Mouse (Mus musculus) neutrophil, adult 5-6 weeks (primary cell): ENCODE measurements around the gene Ptgdr2. TPM values are rescaled to one million over a fixed set of nuclear protein-coding genes. Genes with fewer than 3 reads are reported as not detected.

Source experiments
- ATAC-seq: fragments of 151-379, 151-347 bp; 2 replicates; pipeline ENCODE4 v1.8.0; 2017; ENCODE audit warnings: mild to moderate bottlenecking, moderate TSS enrichment; ENCODE audit not compliant: insufficient number of reproducible peaks, poor library complexity, low FRiP score, severe bottlenecking; ENCODE audit errors: extremely low read depth
- total RNA-seq: library from RNA; stranded (forward); fragments of 200-1000 nt; gene quantifications from 2 replicates; pipeline ENCODE4 v1.2.3, GENCODE M21; 2017

Ptgdr2 gene
- total RNA-seq, 1 experiment from 2014 or later = 0.23 TPM

DNA sequence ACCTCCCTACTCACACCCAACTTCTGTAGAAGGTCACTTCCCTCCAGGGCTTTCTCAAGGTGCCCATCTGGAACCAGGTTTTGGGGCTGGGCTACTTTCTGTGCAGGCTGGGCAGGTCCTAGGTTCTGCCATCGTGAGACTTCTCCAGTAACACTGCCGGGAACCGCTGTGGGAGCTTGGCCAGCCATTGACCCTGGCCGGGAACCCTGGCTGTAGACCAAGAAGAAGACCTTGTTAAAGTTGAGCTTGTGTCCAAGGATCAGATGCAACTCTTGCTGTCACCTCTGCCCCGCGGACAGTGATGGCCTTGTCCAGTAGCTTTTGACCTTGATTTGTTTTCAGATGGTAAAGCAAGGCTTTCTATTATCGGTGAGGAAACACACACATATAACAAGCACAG lies 31.6 kb downstream of the Ptgdr2 start:
- ATAC-seq = no peak

DNA sequence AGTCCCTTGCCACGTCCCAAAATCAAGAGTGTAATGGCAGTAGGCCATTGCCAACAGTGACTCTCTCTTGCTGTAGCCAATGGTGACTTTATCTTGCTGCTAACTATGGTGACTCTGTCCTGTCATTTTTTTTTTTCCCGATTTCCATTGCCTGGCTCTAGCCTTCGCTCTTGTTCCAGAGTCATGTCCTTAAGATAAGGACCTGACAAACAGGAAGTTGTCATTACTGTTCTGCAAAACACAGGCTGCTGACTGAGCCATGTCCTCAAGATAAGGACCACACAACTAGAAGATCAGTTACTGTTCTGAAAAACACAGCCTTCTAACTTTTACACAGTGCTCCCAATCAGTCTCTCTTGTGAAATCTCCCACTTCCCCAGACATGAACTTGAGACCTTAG lies 33.5 kb downstream of the Ptgdr2 start:
- no peak for ATAC-seq

DNA sequence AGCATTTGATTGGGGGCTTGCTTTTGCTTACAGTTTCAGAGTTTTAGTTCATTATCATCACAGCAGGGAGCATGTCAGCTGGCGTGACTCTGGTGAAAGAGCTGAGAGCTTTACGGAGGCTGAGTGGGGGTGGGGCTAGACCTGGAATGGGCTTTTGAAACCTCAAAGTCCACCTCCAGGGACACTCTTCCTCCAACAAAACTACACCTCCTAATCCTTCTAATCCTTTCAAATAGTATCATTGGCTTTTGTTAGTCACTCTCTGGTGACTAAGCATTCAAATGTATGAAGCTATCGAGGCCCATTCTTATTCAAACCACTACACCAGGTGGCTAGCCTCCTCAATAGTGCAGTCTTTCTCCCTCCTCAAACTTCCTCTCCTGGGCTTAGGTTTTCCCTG lies 35.7 kb downstream of the Ptgdr2 start:
- no peak for ATAC-seq

DNA sequence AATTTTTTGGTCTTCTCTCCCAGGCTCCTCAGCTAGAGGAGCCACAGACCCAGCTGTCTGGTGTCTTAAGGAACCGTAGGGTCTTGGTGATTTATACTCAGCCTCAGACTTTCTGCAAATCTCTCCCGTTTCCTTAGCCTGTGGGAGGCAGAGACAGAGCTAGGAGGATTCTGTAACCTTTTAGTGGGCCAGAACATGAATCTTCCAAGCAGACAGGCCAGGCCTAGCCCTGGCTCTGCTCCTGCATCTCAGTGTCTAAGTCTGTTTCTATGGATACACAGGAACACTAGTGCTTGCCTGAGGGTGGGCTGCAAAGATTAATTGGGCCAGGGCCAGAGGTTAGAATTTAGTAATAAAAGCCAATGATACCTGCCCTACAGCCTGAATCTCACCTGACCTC lies 36.2 kb downstream of the Ptgdr2 start:
- no peak for ATAC-seq

DNA sequence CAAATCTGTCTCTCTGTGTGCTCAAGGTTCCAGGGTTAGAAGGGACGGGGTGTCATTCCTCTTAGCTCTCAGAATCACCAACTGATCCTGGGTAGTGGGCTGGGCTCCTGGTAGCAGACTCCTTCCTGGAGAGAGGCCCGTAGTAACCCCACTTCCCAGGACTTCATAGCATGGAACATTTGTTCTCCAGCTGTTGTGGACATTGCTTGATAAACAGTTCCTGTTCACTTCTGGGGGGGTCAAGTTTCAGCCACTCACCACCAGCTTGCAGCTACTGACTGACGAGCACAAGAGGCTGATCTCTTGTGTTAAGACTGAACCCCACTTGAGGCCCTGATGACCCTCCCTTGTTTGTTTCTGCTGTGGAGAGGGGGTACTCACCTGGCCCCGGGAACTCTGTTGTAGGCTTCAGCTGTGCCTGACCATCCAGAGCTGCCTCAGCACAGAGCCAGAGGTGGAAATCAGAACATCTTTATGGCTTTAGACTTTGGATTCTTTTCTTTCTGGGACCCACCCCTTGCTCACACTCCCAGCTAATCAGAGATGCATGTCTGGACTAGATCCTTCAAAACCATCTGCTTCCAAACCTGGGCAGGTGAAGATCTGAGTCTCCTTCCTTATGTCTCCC lies 37.4 kb downstream of the Ptgdr2 start, which contains the start of gene Ms4a10:
Ms4a10 (minus strand) TSS at position 433 of the 628 bp plus-strand sequence.
- no peak for ATAC-seq

DNA sequence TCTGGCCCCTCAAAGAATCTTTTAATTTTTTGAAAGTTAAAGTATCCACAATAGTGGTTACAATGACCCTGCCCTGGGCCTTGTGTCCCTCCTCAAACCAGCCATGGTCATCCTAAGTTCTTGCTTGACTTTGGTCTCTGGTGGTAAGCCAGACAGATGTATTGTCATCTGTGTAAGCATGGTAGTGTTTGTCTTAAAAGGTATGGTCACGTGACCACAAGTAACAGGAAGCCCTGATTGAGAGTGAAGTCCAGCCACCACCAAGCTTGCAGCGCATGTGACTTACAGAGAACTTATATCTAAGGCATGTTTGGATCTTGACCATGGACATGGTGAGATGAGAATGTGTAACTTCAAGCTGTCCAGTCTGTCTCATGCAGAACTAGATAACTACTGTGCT lies 38.2 kb downstream of the Ptgdr2 start:
- no peak for ATAC-seq

DNA sequence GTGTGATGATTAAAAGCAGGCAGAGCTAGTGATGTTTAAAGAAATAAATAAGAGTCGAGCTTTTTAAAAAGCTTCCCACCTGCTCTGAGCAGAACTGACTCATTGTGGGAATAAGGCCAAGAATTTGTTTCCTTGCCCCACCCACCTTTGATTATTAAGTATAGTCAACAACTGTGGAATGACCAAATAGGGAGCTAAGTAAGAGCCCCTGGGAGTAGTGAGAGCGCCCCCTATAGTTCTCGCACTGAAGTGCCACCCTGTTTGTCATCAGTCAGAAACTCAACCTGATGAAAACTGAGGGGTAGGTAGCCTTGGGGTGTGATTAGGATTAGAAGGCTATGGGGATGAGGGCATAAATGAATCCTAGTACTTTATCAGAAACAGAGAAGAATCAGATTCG lies 39.4 kb downstream of the Ptgdr2 start:
- no peak for ATAC-seq

DNA sequence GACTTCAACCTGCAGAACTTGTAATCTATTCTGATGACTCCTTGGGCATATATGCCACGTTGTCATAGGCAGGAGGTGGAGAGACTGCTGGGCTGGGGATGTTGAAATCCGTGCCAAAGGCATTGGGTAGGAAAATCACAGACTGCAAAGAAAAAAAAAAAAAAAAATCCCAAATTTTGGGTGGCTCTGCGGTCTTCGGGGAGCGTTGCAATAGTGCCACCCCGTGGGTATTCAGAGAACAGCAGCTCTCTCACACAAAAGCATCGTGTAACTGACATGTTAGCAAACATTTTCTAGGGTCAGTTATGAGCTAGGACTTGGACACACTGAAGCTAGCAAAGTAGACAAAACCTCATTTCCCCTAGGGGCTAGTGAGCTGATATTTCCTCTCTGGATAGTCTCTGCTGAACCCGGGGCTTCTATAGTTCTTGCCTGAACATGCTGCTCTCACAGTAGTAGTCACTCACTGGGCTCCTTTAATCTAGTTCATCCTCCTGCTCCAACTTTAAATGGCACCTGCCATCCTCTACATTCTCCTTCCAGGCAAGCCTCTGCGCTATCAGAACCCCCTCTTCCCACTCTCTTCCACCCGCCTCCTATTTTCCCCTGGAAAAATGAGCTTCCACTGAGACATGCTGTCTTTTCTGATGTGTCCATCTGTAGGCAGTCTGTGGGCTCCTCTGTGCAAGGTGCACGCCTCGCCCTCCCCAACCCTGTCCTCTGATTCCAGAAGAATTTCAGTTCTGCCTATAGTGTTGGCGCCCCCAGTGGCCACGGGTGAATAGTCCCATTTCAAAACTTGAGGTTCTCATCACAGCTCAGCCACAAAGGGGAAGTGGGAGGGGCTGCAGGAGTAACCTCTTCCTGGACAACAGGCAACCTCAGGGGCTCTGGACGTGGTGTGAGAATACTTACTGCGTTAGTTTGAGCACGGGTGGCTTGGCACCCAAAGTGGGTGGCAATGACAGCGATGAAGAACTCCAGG lies 42.5 kb downstream of the Ptgdr2 start:
- ATAC-seq = peak; percentile 94

DNA sequence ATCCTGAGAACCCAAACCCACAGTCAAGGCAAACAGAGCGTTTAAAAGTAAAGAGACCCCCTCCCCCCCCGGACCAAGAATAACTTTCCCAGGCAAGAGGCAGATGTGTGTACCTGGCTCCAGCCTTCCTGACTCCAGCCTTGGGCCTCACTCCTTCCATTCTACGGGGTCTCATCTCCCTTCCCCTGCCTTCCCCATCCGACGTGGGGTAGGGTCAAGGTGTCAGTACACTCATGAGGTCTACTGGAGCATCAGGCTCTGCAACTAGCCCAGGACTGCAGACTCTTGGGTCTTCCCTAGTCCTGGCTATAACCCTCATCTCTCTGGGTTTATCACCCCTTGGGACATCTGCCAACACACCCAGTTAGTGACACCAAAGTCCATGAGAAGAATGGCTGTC lies 43.2 kb downstream of the Ptgdr2 start:
- ATAC-seq = no peak

DNA sequence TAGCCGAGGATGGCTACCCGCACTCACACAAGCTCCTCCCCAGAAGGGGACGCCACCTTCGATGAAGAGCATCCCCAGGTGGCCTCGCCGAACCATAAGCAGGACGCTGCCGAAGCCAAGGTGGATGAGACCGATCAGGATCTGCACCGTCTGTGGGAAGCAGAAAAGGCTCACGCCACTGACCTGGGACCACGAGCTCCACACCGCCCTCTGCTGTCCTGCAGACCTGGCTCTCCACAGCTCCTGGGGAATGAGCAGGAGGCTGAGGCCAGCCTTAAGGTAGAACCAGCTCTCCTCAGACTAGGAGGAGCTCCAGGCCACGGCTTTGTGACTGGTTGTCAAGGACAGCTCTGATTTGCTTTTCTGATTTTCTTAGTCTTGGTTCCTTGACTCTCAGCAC lies 46.2 kb downstream of the Ptgdr2 start:
- ATAC-seq = no peak

DNA sequence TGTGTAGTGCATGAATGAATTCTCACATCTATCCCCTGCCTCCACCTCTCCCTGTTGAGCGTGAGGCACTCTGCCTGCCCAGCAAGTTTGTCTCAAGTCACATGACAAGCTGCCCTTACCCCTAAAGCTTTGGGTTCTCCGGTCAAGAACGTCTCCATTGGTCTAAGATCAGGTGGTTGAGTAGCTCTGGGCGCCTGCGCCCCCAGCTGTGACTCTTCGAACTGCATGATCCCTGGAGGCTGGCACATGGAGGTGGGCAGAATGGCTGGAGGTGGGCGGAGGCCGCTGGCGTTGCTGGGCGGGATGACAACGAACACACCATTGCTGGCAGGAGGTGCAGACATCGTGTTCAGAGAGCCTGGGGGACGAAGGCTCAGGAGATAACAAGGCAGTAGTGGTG lies 47.6 kb downstream of the Ptgdr2 start:
- ATAC-seq = no peak

DNA sequence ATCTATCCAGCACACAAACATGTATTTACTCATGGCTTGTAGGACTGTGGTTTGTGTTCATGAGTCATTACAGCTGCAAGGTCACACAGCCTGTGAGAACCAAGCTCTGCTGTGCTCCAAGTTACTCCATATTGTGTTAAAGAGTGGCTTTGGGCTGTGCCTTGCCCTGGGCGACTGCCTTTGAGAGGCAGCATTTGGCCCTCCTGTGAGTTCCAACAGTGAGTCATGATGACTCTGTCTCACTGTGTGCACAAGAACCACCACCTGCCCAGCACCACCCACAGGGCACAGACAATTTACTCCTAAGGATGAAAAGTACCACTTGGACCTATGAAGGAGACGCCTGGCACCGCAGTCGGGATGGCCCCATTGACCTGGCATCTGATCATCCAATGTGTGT lies 48.9 kb downstream of the Ptgdr2 start:
- ATAC-seq = no peak

DNA sequence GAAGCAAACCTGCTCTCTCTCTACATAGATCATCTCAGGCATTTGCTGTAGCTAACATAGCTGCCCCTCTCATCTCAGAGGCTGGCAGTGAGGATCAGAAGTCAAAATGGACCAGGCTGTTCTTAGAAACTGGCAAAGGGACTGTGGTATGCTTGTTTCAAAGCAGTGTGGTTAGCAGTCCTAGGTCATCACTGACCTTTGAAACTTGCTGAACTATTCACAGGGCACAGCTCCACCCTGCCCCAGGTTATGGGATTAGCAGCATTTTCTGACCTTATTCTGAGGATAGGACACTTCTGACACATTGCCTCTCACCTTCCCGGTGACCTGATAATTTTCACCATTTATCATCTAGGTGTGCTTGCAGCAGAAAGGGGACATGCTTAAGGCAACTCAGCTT lies 51.6 kb downstream of the Ptgdr2 start:
- no peak for ATAC-seq

DNA sequence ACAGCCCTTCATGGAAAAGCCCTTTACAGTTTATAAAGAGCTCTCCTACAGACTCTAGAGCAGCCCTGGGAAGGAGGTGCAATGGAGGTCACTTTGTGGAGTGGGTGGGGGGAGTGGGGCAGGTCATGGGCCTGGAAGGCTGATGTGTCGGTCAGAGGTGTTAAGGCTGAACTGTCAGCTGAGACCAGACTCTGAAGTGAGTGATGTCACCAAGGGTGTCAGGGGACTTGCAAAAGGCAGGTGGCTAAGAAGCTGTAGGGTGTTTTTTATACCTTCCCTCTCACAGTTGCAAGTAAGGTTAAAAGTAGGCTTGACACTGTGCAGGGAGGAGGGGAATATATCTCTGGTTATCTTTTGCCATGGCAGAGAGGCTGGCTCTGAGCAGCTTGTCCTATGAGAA lies 53.8 kb downstream of the Ptgdr2 start:
- no peak for ATAC-seq

DNA sequence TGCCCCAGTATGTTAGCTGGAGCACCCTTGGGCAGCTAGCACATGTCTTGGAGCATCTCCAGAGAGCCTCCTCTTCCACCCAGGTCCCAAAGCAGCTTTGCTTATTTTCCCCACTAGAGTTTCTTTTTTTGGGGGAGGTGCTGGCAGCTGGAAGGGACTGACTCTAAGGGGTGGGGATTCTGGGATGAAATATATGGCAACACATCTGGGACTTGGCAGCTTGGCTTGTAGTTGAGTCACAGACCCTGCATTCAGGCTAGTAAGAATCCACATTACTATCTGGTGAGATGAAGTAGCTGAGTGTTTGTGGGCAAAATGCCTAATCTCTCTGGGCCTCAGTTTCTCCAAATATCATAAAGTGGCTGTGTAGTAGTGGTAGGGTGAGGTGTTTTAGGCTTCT lies 55.0 kb downstream of the Ptgdr2 start:
- ATAC-seq = no peak

Other genes starting within 250 kb of the Ptgdr2 start
- gene Vps37c, start 248.4 kb upstream of the Ptgdr2 start, total RNA-seq = 21.0 and 25.6 TPM in 2 replicates
- 16.7 and 18.7 TPM in 2 replicates for gene Cd5, start 198.2 kb upstream of the Ptgdr2 start, total RNA-seq
- 10.7 and 11.2 TPM in 2 replicates for gene Cd6, start 107.1 kb upstream of the Ptgdr2 start, total RNA-seq
- 54.1 and 61.9 TPM in 2 replicates for gene Slc15a3, start 97.4 kb upstream of the Ptgdr2 start, total RNA-seq
- gene Tmem132a, start 67.2 kb upstream of the Ptgdr2 start, total RNA-seq = 1.5 and 2.1 TPM in 2 replicates
- 11.5 and 17.2 TPM in 2 replicates for gene Tmem109, start 55.2 kb upstream of the Ptgdr2 start, total RNA-seq
- 32.0 and 58.0 TPM in 2 replicates for gene Prpf19, start 41.9 kb upstream of the Ptgdr2 start, total RNA-seq
- gene Zp1, start 16.5 kb upstream of the Ptgdr2 start, total RNA-seq = not detected in 2 replicates
- 11.7 and 14.3 TPM in 2 replicates for gene Ccdc86, start 12.1 kb downstream of the Ptgdr2 start, total RNA-seq
- gene Ms4a10, start 37.5 kb downstream of the Ptgdr2 start, total RNA-seq = not detected in 2 replicates
- gene Ms4a15, start 56.1 kb downstream of the Ptgdr2 start, total RNA-seq = not detected in 2 replicates
- not detected in 2 replicates for gene Ms4a18, start 80.9 kb downstream of the Ptgdr2 start, total RNA-seq
- gene Ms4a8a, start 143.9 kb downstream of the Ptgdr2 start, total RNA-seq = 1.4 and 3.6 TPM in 2 replicates
- not detected in 2 replicates for gene 1700017D01Rik, start 193.7 kb downstream of the Ptgdr2 start, total RNA-seq
- gene 1700025F22Rik, start 228.2 kb downstream of the Ptgdr2 start, total RNA-seq = not detected in 2 replicates